Comparison of ENCODE assay signal across 21 mouse cellular contexts in the genomic region with DNA sequence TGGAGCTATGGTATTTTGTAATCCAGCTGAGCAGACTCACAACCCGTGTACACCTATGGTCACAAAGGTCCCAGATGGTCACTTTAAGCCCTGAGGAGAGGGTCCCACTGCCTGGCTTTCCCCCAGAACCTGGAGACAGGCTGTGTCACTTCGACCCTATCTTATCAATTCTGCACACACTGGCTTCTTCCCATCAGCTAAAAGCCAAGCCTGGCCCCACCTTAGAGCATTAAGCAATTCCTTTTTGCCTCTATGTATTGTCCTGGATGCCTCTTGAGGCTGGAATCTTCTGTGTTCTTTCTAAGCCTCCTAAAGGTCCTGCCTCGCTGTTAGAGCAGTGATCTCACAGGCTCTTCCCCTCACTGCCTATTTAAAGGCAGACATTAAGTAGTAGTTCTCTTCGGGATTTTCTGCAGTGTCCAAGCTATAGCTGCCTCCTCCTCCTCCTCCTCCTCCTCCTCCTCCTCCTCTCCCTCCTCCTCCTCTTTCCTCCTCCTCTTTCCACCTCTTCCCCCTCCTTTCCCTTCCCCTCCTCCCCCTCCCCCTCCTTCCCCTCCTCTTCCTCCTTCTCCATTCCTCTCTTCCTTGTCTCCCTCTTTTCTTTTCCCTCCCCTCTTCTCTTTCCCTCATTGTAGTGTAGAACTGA.
DNase-seq lines count a peak whose midpoint lies in the region; ATAC-seq and TF ChIP-seq lines count a peak whose summit lies in the region.
"Had no signal": no experiment of that assay in that cellular context is flagged by ENCODE, and none has a peak within 500 bp of the region (broad histone marks: within the 10 kb centered on the region; RNA-seq: fewer than 3 reads in every experiment).

No protein-coding gene starts in this region.

- no peaks in the 10 kb centered on the region for H3K27me3 ChIP-seq in heart, embryonic 10.5 days (ENCODE audit: insufficient read depth, poor library complexity, severe bottlenecking)
- H3K27me3 ChIP-seq in liver, postnatal 0 days (ENCODE audit: insufficient read depth, low read length), result no peaks in the 10 kb centered on the region
- no peaks in the 10 kb centered on the region for H3K27me3 ChIP-seq in liver, embryonic 13.5 days
- H3K27me3 ChIP-seq: CH12.LX; embryonic facial prominence, embryonic 15.5 days; forebrain, embryonic 13.5 days had no signal

- H3K9ac ChIP-seq in liver, postnatal 0 days (replicated peaks), result no peak overlapping the region
- no peak overlapping the region for H3K9ac ChIP-seq in liver, embryonic 13.5 days
- H3K9ac ChIP-seq: embryonic facial prominence, embryonic 15.5 days; forebrain, embryonic 13.5 days; forebrain, postnatal 0 days; hindbrain, embryonic 15.5 days had no signal

- 20% methylated on average over 4 of the region's 4 CpGs for WGBS in heart, embryonic 10.5 days
- 31% methylated on average over 4 of the region's 4 CpGs for WGBS in liver, postnatal 0 days (ENCODE audit: insufficient replicate concordance)
- WGBS in liver, embryonic 13.5 days (ENCODE audit: insufficient replicate concordance), result 24% methylated on average over 4 of the region's 4 CpGs

- H3K36me3 ChIP-seq in heart, embryonic 10.5 days, result no peaks in the 10 kb centered on the region
- H3K36me3 ChIP-seq in liver, postnatal 0 days (replicated peaks; ENCODE audit: insufficient read depth, low read length), result no peaks in the 10 kb centered on the region
- no peaks in the 10 kb centered on the region for H3K36me3 ChIP-seq in liver, embryonic 13.5 days
- H3K36me3 ChIP-seq: embryonic facial prominence, embryonic 15.5 days; hindbrain, embryonic 15.5 days had no signal

- no peak for TF ChIP-seq EP300 in liver, postnatal 0 days (IDR thresholded peaks at IDR 0.05; ENCODE audit: low read depth)

- TF ChIP-seq CTCF in liver, postnatal 0 days (IDR thresholded peaks at IDR 0.05; ENCODE audit: low read depth), result no peak

- intact Hi-C loops in heart, postnatal 25 days (cut with DNase I), result no loop called here

- H3K4me2 ChIP-seq in liver, postnatal 0 days (ENCODE audit: low read depth, low read length), result no peak overlapping the region
- H3K4me2 ChIP-seq in liver, embryonic 13.5 days, result peak overlapping the region; percentile 42
- H3K4me2 ChIP-seq: embryonic facial prominence, embryonic 15.5 days; forebrain, embryonic 13.5 days; hindbrain, embryonic 15.5 days had no signal

- peak overlapping the region; percentile 36; the same call in 1 of the 2 replicates for H3K27ac ChIP-seq in heart, embryonic 10.5 days
- H3K27ac ChIP-seq in liver, postnatal 0 days (ENCODE audit: low read depth), result no peak overlapping the region
- peak overlapping the region; percentile 43; the same call in 1 of the 2 replicates for H3K27ac ChIP-seq in liver, embryonic 13.5 days
- H3K27ac ChIP-seq: embryonic facial prominence, embryonic 15.5 days; forebrain, embryonic 13.5 days; hindbrain, embryonic 15.5 days had no signal

- DNase-seq in heart, embryonic 10.5 days (ENCODE audit: low spot score), result no peak
- DNase-seq in heart, postnatal 25 days (ENCODE audit: low spot score), result no peak
- peak; percentile 41 for DNase-seq in liver
- DNase-seq in liver, postnatal 0 days, result no peak
- DNase-seq in liver, embryonic 13.5 days, result peak; percentile 18
- DNase-seq in cerebellum, postnatal 10 days, result no peak
- DNase-seq in right cerebral cortex, postnatal 36 days (ENCODE audit: low spot score in 2 of 2), result no peak
- DNase-seq: adrenal gland, postnatal 14 days; cerebellum, adult 2 months; cerebellum, postnatal 14 days; embryo, embryonic 11 days; forebrain, postnatal 0 days; gastrocnemius, postnatal 14 days; kidney, adult 11 months had no signal

- no peak for ATAC-seq in liver, postnatal 0 days
- ATAC-seq in liver, embryonic 13.5 days (ENCODE audit: low read depth), result peak; percentile 90
- ATAC-seq: activated CD4-positive, CD25-positive, alpha-beta regulatory T cell, adult 4 months; forebrain, embryonic 13.5 days; forebrain, postnatal 0 days; Patski had no signal

- peaks cover 28% of the 10 kb centered on the region for H3K4me1 ChIP-seq in heart, embryonic 10.5 days
- H3K4me1 ChIP-seq in liver, postnatal 0 days (ENCODE audit: insufficient read depth), result no peaks in the 10 kb centered on the region
- H3K4me1 ChIP-seq in liver, embryonic 13.5 days (replicated peaks), result peaks cover 33% of the 10 kb centered on the region
- H3K4me1 ChIP-seq: embryonic facial prominence, embryonic 15.5 days; forebrain, embryonic 13.5 days; hindbrain, embryonic 15.5 days had no signal

- H3K4me3 ChIP-seq in heart, embryonic 10.5 days, result no peak overlapping the region
- no peak overlapping the region for H3K4me3 ChIP-seq in liver, postnatal 0 days (ENCODE audit: low read depth, low read length)
- H3K4me3 ChIP-seq in liver, embryonic 13.5 days (replicated peaks), result no peak overlapping the region
- H3K4me3 ChIP-seq: embryonic facial prominence, embryonic 15.5 days; erythroblast, embryonic 14.5 days; forebrain, embryonic 13.5 days; hindbrain, embryonic 15.5 days had no signal

- no peaks in the 10 kb centered on the region for H3K9me3 ChIP-seq in heart, embryonic 10.5 days
- H3K9me3 ChIP-seq in liver, postnatal 0 days (ENCODE audit: low read length), result no peaks in the 10 kb centered on the region
- H3K9me3 ChIP-seq in liver, embryonic 13.5 days (replicated peaks), result no peaks in the 10 kb centered on the region
- H3K9me3 ChIP-seq: embryonic facial prominence, embryonic 15.5 days; forebrain, embryonic 13.5 days; hindbrain, embryonic 15.5 days had no signal

Comparison
In these comparisons a context has a peak if more than half of its experiments do, and no peak if none do; other contexts are left out.
1. DNase-seq: peak in liver (single experiment) and liver, embryonic 13.5 days (single experiment); none in heart, embryonic 10.5 days (single experiment), heart, postnatal 25 days (single experiment), liver, postnatal 0 days (single experiment), cerebellum, postnatal 10 days (0 of 2) and right cerebral cortex, postnatal 36 days (0 of 2).